Mouse (Mus musculus) G1E (cell line): ENCODE measurements at regions not wholly inside any gene's neighbourhood (a gene's known extent, or its start where the extent isn't known, plus 50 kb on each side); places are given as distances from the start of the nearest gene placed in this dataset.

ENCODE experiments used
- CTCF ChIP-seq: IDR thresholded peaks from 2 replicates; pipeline ENCODE4 v1.5.1; 2012; ENCODE audit warnings: low read depth, low read length, inconsistent platforms, mixed read lengths
- GATA1 ChIP-seq: IDR thresholded peaks from 2 replicates; pipeline ENCODE4 v1.6.1; 2012; ENCODE audit warnings: borderline replicate concordance, low read length, inconsistent platforms, mixed read lengths
- GATA2 ChIP-seq: IDR thresholded peaks from 2 replicates; pipeline ENCODE4 v1.6.1; 2012; ENCODE audit warnings: low read depth, low read length, inconsistent platforms, borderline replicate concordance
- POLR2AphosphoS5 ChIP-seq: IDR thresholded peaks from 2 replicates; pipeline ENCODE4 v1.6.1; 2012; ENCODE audit warnings: low read depth, low read length, inconsistent platforms; ENCODE audit not compliant: insufficient replicate concordance
- TAL1 ChIP-seq: conservative IDR thresholded peaks from 2 replicates; pipeline ENCODE4 v1.6.1; 2012; ENCODE audit warnings: low read depth, low read length, inconsistent platforms, mixed read lengths

GRCm38 (mm10) chr2:167767962-167768361 is 78.3 kb upstream of the Tmem189 start:
- TF ChIP-seq CTCF (no peak), POLR2AphosphoS5 (no peak), TAL1 (no peak), GATA1 (no peak), GATA2 (no peak)
